Mouse (Mus musculus) leukemia stem cell, adult 10-12 weeks (primary cell): Measurements from ENCODE around the gene Cnn2. TPM values are rescaled to one million over a fixed set of nuclear protein-coding genes. Genes with fewer than 3 reads are reported as not detected.

Source experiments
- polyA plus RNA-seq: library from polyadenylated mRNA; stranded (reverse); fragments of >175 nt; gene quantifications from 2 replicates; pipeline ENCODE4 v1.2.3, GENCODE M21; 2012; ENCODE audit warnings: low replicate concordance

Cnn2 gene
- polyA plus RNA-seq, result 222 and 247 TPM in 2 replicates

GRCm38 (mm10) chr10:79988506-79989271 lies at the start of gene Cnn2:
Gene Cnn2 (plus strand): TSS chr10:79988584.

GRCm38 (mm10) chr10:79959847-79960601 lies 28.4 kb upstream of the Cnn2 start, which contains the start of gene Wdr18:
Gene Wdr18 (plus strand): TSS chr10:79960152.

GRCm38 (mm10) chr10:79970415-79971182 lies 17.8 kb upstream of the Cnn2 start, which contains the start of gene Grin3b:
Gene Grin3b (plus strand): TSS chr10:79970715.

GRCm38 (mm10) chr10:79984195-79984816 lies 4.1 kb upstream of the Cnn2 start, which contains the start of gene Tmem259:
Gene Tmem259 (minus strand): TSS chr10:79984330.

GRCm38 (mm10) chr10:79996272-79997033 lies 8.1 kb downstream of the Cnn2 start, which contains the start of gene Abca7:
Gene Abca7 (plus strand): TSS chr10:79996494.

GRCm38 (mm10) chr10:80016511-80016910 lies 28.1 kb downstream of the Cnn2 start, which contains the start of gene Arhgap45:
Gene Arhgap45 (plus strand): TSS chr10:80016653.

GRCm38 (mm10) chr10:80039559-80039979 lies 51.2 kb downstream of the Cnn2 start, which contains the start of gene Polr2e:
Gene Polr2e (minus strand): TSS chr10:80039795.

Other genes with a start within 250 kb of the Cnn2 start
- 55.2 and 56.1 TPM in 2 replicates for gene Polrmt, start 242.0 kb upstream of the Cnn2 start, polyA plus RNA-seq
- 0.23 TPM in 1 of 2 replicates, not detected in the other for gene Fgf22, start 233.5 kb upstream of the Cnn2 start, polyA plus RNA-seq
- gene Rnf126, start 221.6 kb upstream of the Cnn2 start, polyA plus RNA-seq, result 437 and 591 TPM in 2 replicates
- 1.4 and 2.5 TPM in 2 replicates for gene Fstl3, start 211.3 kb upstream of the Cnn2 start, polyA plus RNA-seq
- gene Prss57, start 197.6 kb upstream of the Cnn2 start, polyA plus RNA-seq, result 0.16 TPM in 1 of 2 replicates, not detected in the other
- gene Palm, start 195.0 kb upstream of the Cnn2 start, polyA plus RNA-seq, result 6.9 and 13.2 TPM in 2 replicates
- gene Misp, start 167.6 kb upstream of the Cnn2 start, polyA plus RNA-seq, result 0.45 TPM in 1 of 2 replicates, not detected in the other
- 557 and 1,313 TPM in 2 replicates for gene Ptbp1, start 134.2 kb upstream of the Cnn2 start, polyA plus RNA-seq
- gene Prtn3, start 114.1 kb upstream of the Cnn2 start, polyA plus RNA-seq, result 10.8 and 17.6 TPM in 2 replicates
- 0.51 and 0.96 TPM in 2 replicates for gene Plppr3, start 114.0 kb upstream of the Cnn2 start, polyA plus RNA-seq
- 4.2 and 5.4 TPM in 2 replicates for gene Elane, start 102.3 kb upstream of the Cnn2 start, polyA plus RNA-seq
- not detected in 2 replicates for gene Cfd, start 97.7 kb upstream of the Cnn2 start, polyA plus RNA-seq
- 54.4 and 61.9 TPM in 2 replicates for gene Med16, start 79.7 kb upstream of the Cnn2 start, polyA plus RNA-seq
- gene Gm26602, start 77.7 kb upstream of the Cnn2 start, polyA plus RNA-seq, result not detected in 2 replicates
- 0.52 and 0.64 TPM in 2 replicates for gene Kiss1r, start 71.6 kb upstream of the Cnn2 start, polyA plus RNA-seq
- 102 and 146 TPM in 2 replicates for gene R3hdm4, start 67.4 kb upstream of the Cnn2 start, polyA plus RNA-seq
- gene Arid3a, start 61.5 kb upstream of the Cnn2 start, polyA plus RNA-seq, result 59.2 and 117 TPM in 2 replicates
- 67.7 and 87.8 TPM in 2 replicates for gene Wdr18, start 28.4 kb upstream of the Cnn2 start, polyA plus RNA-seq
- 0.12 and 0.17 TPM in 2 replicates for gene Grin3b, start 17.9 kb upstream of the Cnn2 start, polyA plus RNA-seq
- 658 and 1,473 TPM in 2 replicates for gene Tmem259, start 4.3 kb upstream of the Cnn2 start, polyA plus RNA-seq
- gene Abca7, start 7.9 kb downstream of the Cnn2 start, polyA plus RNA-seq, result 37.0 and 54.4 TPM in 2 replicates
- gene Arhgap45, start 28.1 kb downstream of the Cnn2 start, polyA plus RNA-seq, result 156 and 353 TPM in 2 replicates
- 53.8 and 132 TPM in 2 replicates for gene Polr2e, start 51.2 kb downstream of the Cnn2 start, polyA plus RNA-seq
- gene Gpx4, start 58.6 kb downstream of the Cnn2 start, polyA plus RNA-seq, result 698 and 1,678 TPM in 2 replicates
- 72.7 and 82.1 TPM in 2 replicates for gene Sbno2, start 117.0 kb downstream of the Cnn2 start, polyA plus RNA-seq
- gene Stk11, start 127.2 kb downstream of the Cnn2 start, polyA plus RNA-seq, result 127 and 185 TPM in 2 replicates
- 1,038 and 1,245 TPM in 2 replicates for gene Atp5d, start 150.0 kb downstream of the Cnn2 start, polyA plus RNA-seq
- 40.1 and 43.9 TPM in 2 replicates for gene Cbarp, start 152.3 kb downstream of the Cnn2 start, polyA plus RNA-seq
- 224 and 253 TPM in 2 replicates for gene Midn, start 159.7 kb downstream of the Cnn2 start, polyA plus RNA-seq
- gene Cirbp, start 177.4 kb downstream of the Cnn2 start, polyA plus RNA-seq, result 19.6 and 38.2 TPM in 2 replicates
- gene 1600002K03Rik, start 184.4 kb downstream of the Cnn2 start, polyA plus RNA-seq, result 7.0 and 16.7 TPM in 2 replicates
- gene Efna2, start 190.9 kb downstream of the Cnn2 start, polyA plus RNA-seq, result 1.4 and 1.8 TPM in 2 replicates
- gene Mum1, start 237.8 kb downstream of the Cnn2 start, polyA plus RNA-seq, result 47.2 and 117 TPM in 2 replicates